Mouse (Mus musculus): ENCODE measurements around the gene Lamc2.

The Lamc2 gene

GRCm38 (mm10) chr1:153174801-153175200 is 11.4 kb downstream of the Lamc2 start:
- DNase-seq = peak; percentile 62

GRCm38 (mm10) chr1:153173276-153173675 is 13.0 kb downstream of the Lamc2 start:
- no peak for DNase-seq

- DNase-seq = no peak
These were observed 13.9 kb downstream of the Lamc2 start for GRCm38 (mm10) chr1:153172291-153172731.

- DNase-seq = no peak
These were observed 15.2 kb downstream of the Lamc2 start for GRCm38 (mm10) chr1:153171011-153171410.

GRCm38 (mm10) chr1:153168293-153168692 is 18.0 kb downstream of the Lamc2 start:
- no peak for DNase-seq

GRCm38 (mm10) chr1:153163831-153164230 is 22.4 kb downstream of the Lamc2 start:
- DNase-seq = no peak

- DNase-seq = no peak
These were observed 27.1 kb downstream of the Lamc2 start for GRCm38 (mm10) chr1:153159137-153159536.

- DNase-seq = no peak
These were observed 29.1 kb downstream of the Lamc2 start for GRCm38 (mm10) chr1:153157021-153157623.

- no peak for DNase-seq
These were observed 30.9 kb downstream of the Lamc2 start for GRCm38 (mm10) chr1:153155364-153155763.

GRCm38 (mm10) chr1:153153619-153154137 is 32.6 kb downstream of the Lamc2 start:
- no peak for DNase-seq

GRCm38 (mm10) chr1:153152594-153152993 is 33.7 kb downstream of the Lamc2 start:
- no peak for DNase-seq

- DNase-seq = no peak
These were observed 40.5 kb downstream of the Lamc2 start for GRCm38 (mm10) chr1:153145791-153146190.

- no peak for DNase-seq
These were observed 42.2 kb downstream of the Lamc2 start for GRCm38 (mm10) chr1:153144021-153144420.

- DNase-seq = no peak
These were observed 45.5 kb downstream of the Lamc2 start for GRCm38 (mm10) chr1:153140747-153141228.

- no peak for DNase-seq
These were observed 46.0 kb downstream of the Lamc2 start for GRCm38 (mm10) chr1:153140265-153140664.

GRCm38 (mm10) chr1:153139635-153140034 is 46.6 kb downstream of the Lamc2 start:
- DNase-seq = no peak

- DNase-seq = no peak
These were observed 47.8 kb downstream of the Lamc2 start for GRCm38 (mm10) chr1:153138486-153138885.

- no peak for DNase-seq
These were observed 49.6 kb downstream of the Lamc2 start for GRCm38 (mm10) chr1:153136647-153137046.

- no peak for DNase-seq
These were observed 52.1 kb downstream of the Lamc2 start for GRCm38 (mm10) chr1:153133865-153134781.

- no peak for DNase-seq
These were observed 56.1 kb downstream of the Lamc2 start for GRCm38 (mm10) chr1:153129992-153130713.

GRCm38 (mm10) chr1:153128780-153129179 is 57.5 kb downstream of the Lamc2 start:
- no peak for DNase-seq

- DNase-seq = no peak
These were observed 58.6 kb downstream of the Lamc2 start for GRCm38 (mm10) chr1:153127622-153128021.

Data from kidney, adult 11 months (tissue).